Mouse (Mus musculus) activated CD4-positive, CD25-positive, alpha-beta regulatory T cell, adult 9 weeks (primary cell): ENCODE measurements around the gene Samsn1. TPM values are rescaled to one million over a fixed set of nuclear protein-coding genes. Genes with fewer than 3 reads are reported as not detected.

Source experiments
- polyA plus RNA-seq: library from polyadenylated mRNA; unstranded; fragments of 100-300 nt; shearing (Covaris generic); gene quantifications from one replicate; pipeline ENCODE4 v1.2.1, GENCODE M21; 2017

Gene Samsn1
- polyA plus RNA-seq, result 152 TPM

GRCm38 (mm10) chr16:76022181-76022580 is at the start of gene Samsn1:
Gene Samsn1, minus strand, starts transcription at chr16:76022281.

